Mouse (Mus musculus): ENCODE data around the gene Bloc1s3.

DNA sequence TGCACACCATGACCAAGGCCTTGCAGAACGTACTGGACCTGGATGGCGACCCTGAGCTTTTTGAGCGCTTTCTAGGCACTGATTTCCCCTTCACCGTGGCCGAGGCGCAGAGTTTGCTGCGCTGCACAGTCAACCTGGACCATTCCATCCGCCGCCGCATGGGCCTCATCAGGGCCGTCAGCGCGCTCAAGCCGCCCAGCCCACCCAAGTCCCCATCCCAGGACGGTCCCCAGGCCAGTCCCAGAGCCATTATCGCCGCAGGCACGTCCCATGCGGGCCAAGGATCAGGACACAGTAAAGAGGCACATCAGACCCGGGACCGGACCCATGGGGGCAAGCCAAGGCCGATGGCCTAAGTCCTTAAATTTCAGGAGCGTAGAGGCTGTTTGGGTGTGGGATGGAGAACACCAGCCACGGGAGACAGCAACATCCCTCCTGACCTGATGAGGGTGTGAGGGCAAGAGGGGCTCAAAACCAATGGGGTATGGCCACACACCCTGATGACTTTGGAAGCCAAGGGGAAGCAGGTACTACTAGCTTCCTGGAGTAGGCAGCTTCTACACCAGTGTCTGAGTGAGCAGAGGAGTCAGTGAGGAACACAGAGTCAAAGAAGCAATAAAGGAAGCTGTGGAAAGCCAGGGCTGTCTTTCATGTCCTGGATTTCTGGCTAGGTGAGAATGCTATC lies 16.4 kb upstream of the Bloc1s3 start:
- TF ChIP-seq EP300 (optimal IDR thresholded peaks at IDR 0.05) (no peak), CTCF (IDR thresholded peaks at IDR 0.05; ENCODE audit: low read depth) (no peak)

Data from stomach, postnatal 0 days (tissue).